Mouse (Mus musculus) liver, adult 2 months (tissue): ENCODE results near the gene Eif2s2.

Source experiments
- CTCF ChIP-seq: fragments of 200-500 bp; IDR thresholded peaks from 2 replicates; pipeline ENCODE4 v1.5.1; 2011; ENCODE audit warnings: low read depth, low read length, control low read depth
- POLR2A ChIP-seq: fragments of 200-500 bp; IDR thresholded peaks from 2 replicates; pipeline ENCODE4 v1.6.1; 2011; ENCODE audit warnings: low read length, control low read depth; ENCODE audit not compliant: insufficient read depth; ENCODE audit errors: extremely low read depth

- no peak for TF ChIP-seq CTCF
- no peak for TF ChIP-seq POLR2A
These were observed 56.2 kb downstream of the Eif2s2 start for GRCm38 (mm10) chr2:154836537-154836936.
